Mouse (Mus musculus) liver, adult 10 weeks (tissue): ENCODE measurements around the gene Tmsb4x. TPM values are rescaled to one million over a fixed set of nuclear protein-coding genes. Genes with fewer than 3 reads are reported as not detected.

Source experiments
- polyA plus RNA-seq: library from polyadenylated mRNA; stranded (reverse); fragments of 350-450 nt; fragmentation: Illumina TruSeq; extraction: RNeasy Lipid Tissue Mini Kit (QIAGEN cat#74804); gene quantifications from one replicate; pipeline ENCODE4 v1.2.3, GENCODE M21; 2014; ENCODE audit warnings: low read depth, low replicate concordance

The Tmsb4x gene
- 280 TPM for polyA plus RNA-seq

DNA sequence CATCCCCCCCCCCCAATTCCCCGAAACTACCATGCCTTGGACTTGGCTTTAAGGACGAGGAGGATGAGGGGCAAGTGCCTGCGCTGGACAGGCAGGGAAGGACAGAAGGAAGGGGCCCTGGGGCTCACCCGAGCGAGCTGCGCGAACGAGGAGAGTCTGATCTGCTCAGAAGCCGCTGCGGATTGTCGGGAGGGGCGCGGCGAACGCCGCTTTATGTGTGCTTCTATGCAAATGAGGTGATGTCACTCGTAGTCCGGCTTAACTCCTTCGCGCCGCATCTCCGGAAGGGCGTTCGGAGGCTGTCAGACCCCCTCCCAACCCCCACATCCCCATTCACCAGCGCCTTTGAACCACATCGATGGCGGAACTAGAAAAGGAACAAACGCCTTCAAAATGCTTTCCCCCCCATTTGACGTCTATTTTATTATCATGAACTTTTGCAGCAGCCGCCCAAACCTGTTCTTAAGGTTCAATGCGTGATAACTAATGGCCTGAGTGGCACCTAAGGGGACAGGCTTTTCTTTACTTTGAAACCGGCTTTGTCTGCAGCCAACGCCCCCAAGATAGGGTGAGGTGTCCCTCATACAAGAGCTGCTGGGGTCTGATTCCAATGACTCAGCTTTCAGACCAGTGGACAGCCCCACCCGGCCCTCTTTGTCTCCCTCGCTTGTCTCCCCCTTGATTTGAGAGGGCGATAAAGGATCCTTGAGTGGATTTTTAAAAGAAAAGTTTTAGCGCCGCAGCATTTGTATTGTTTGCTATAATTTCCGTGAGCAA lies at the start of gene Tmsb4x:
Tmsb4x (minus strand) TSS at position 338 of the 777 bp plus-strand sequence.

Other genes with a start within 250 kb of the Tmsb4x start
- gene Tlr8, start 55.0 kb upstream of the Tmsb4x start, polyA plus RNA-seq: 2.5 TPM
- 2.3 TPM for gene Tlr7, start 121.2 kb upstream of the Tmsb4x start, polyA plus RNA-seq
- 24.5 TPM for gene Prps2, start 173.4 kb upstream of the Tmsb4x start, polyA plus RNA-seq